8 mouse cellular contexts compared by ENCODE assay signal in the genomic region with DNA sequence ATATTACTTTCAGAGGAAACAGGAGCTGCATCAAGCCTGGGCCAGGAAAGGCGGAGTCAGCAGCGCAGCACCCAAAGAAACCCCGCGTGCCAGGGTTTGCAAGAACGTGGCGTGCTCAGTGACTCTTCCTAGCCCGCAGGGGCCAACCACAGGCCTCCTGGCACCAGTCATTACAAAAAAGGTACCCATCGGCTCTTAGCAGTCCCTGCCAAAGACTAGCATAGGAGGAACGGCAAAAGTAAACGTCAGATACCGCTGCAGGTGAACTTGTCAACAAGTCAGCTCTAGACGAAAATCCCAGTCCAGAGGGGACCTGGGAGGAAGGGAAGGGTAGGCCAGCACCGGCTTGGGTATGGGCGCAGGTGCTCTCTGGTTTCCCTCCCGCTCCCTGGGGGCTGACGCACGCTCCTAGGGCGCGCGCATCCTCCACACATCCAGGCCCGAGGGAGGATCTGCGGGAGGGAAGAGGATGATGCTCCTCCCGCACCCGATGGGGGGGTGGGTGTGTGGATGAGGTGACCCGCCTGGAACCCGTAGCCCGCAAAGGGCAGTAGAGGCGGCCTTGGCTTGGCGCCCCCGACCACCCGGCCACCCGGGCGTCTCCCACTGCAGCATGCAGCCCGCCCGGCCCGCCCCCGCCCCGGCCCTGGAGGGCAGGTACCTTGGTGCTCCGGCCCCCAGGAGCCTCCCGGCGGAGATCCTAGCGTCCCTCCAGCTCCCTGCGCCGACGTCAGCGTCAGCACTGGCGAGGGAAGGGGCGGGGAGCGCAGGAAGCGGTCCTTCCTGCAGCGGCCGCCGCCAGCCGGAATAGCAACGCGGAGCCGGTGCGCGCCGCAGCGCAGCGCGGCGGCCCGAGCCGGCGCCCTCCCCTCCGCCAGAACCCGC. TPM values are rescaled to one million over a fixed set of nuclear protein-coding genes. Genes with fewer than 3 reads are reported as not detected.
DNase-seq lines count a peak whose midpoint lies in the region; ATAC-seq and TF ChIP-seq lines count a peak whose summit lies in the region.

No protein-coding gene starts in this region.

- H3K9ac ChIP-seq in heart, embryonic 14.5 days (ENCODE audit: low read length): peak overlapping the region; percentile 81
- H3K9ac ChIP-seq in kidney, postnatal 0 days (ENCODE audit: low read depth, low read length): peak overlapping the region; percentile 65
- peak overlapping the region; percentile 95 for H3K9ac ChIP-seq in midbrain, embryonic 16.5 days (ENCODE audit: low read depth, low read length)

- H3K4me1 ChIP-seq in bone marrow, adult 2 months (ENCODE audit: control insufficient read depth, insufficient read depth, low read length): no peaks in the 10 kb centered on the region
- H3K4me1 ChIP-seq in embryonic fibroblast, embryonic 13.5 days (ENCODE audit: control insufficient read depth, insufficient read depth, low read length): peaks cover 3% of the 10 kb centered on the region; the same call in 1 of the 2 replicates
- H3K4me1 ChIP-seq in heart, embryonic 14.5 days (ENCODE audit: control insufficient read depth in 2 of 2, insufficient read depth in 2 of 2, low read length in 2 of 2): peaks cover 0 to 3% of the 10 kb centered on the region in 2 experiments; a peak in 1 of 4 replicates
- no peaks in the 10 kb centered on the region for H3K4me1 ChIP-seq in kidney, postnatal 0 days (replicated peaks; ENCODE audit: insufficient read depth, low read length)
- peaks cover 2% of the 10 kb centered on the region; the same call in 1 of the 2 replicates for H3K4me1 ChIP-seq in midbrain, embryonic 16.5 days (ENCODE audit: control insufficient read depth, insufficient read depth, low read length)
- peaks cover 2% of the 10 kb centered on the region for H3K4me1 ChIP-seq in testis, adult 2 months (ENCODE audit: control insufficient read depth, insufficient read depth, low read length)

- H3K27ac ChIP-seq in bone marrow, adult 2 months (ENCODE audit: control insufficient read depth, insufficient read depth, low read depth, low read length, poor library complexity): peak overlapping the region; percentile 51
- H3K27ac ChIP-seq in embryonic fibroblast, embryonic 13.5 days (ENCODE audit: insufficient read depth, low read length): no peak overlapping the region
- peak overlapping the region in 1 of 2 experiments; percentile 57; a peak in 2 of 4 replicates for H3K27ac ChIP-seq in heart, embryonic 14.5 days (replicated peaks in 1 of 2; ENCODE audit: control insufficient read depth in 1 of 2, insufficient read depth in 1 of 2, low read depth in 2 of 2, low read length in 2 of 2)
- H3K27ac ChIP-seq in kidney, postnatal 0 days: peak overlapping the region; percentile 51; the same call in 1 of the 2 replicates
- H3K27ac ChIP-seq in midbrain, embryonic 16.5 days (ENCODE audit: low read length): peak overlapping the region; percentile 87
- H3K27ac ChIP-seq in testis, adult 2 months (ENCODE audit: control insufficient read depth, insufficient read depth, low read depth, low read length): no peak overlapping the region; the same call in 1 of the 2 replicates

- H3K4me2 ChIP-seq in heart, embryonic 14.5 days (ENCODE audit: low read length): peak overlapping the region; percentile 83
- peak overlapping the region; percentile 94 for H3K4me2 ChIP-seq in kidney, postnatal 0 days (ENCODE audit: low read length)
- H3K4me2 ChIP-seq in midbrain, embryonic 16.5 days (ENCODE audit: low read length): peak overlapping the region; percentile 90

- H3K9me3 ChIP-seq in heart, embryonic 14.5 days (ENCODE audit: control insufficient read depth, low read length): no peaks in the 10 kb centered on the region
- H3K9me3 ChIP-seq in kidney, postnatal 0 days (replicated peaks; ENCODE audit: low read length): no peaks in the 10 kb centered on the region
- no peaks in the 10 kb centered on the region for H3K9me3 ChIP-seq in midbrain, embryonic 16.5 days (replicated peaks; ENCODE audit: control insufficient read depth, low read length, poor library complexity, severe bottlenecking)

- 0 out of 2 replicates have a peak, but pooled peaks cover 3% of the 10 kb centered on the region for H3K27me3 ChIP-seq in heart, embryonic 14.5 days (ENCODE audit: control insufficient read depth, insufficient read depth, low read length)
- H3K27me3 ChIP-seq in kidney, postnatal 0 days (ENCODE audit: insufficient read depth, low read length): no peaks in the 10 kb centered on the region
- no peaks in the 10 kb centered on the region for H3K27me3 ChIP-seq in midbrain, embryonic 16.5 days (ENCODE audit: control insufficient read depth, insufficient read depth, low read depth, low read length)
- H3K27me3 ChIP-seq in testis, adult 2 months (ENCODE audit: control insufficient read depth, insufficient read depth, low read length): no peaks in the 10 kb centered on the region; the same call in 1 of the 2 replicates

- peak; percentile 32 for DNase-seq in CD4-positive, CD25-positive, alpha-beta regulatory T cell, adult 2 months (ENCODE audit: low read depth, low spot score)
- peak; percentile 80 for DNase-seq in kidney, postnatal 0 days (ENCODE audit: low spot score)
- peak; percentile 50 for DNase-seq in liver

- H3K4me3 ChIP-seq in bone marrow, adult 2 months (replicated peaks; ENCODE audit: control insufficient read depth, low read depth, low read length): peak overlapping the region; percentile 69
- H3K4me3 ChIP-seq in embryonic fibroblast, embryonic 13.5 days (ENCODE audit: insufficient read depth, low read length): peak overlapping the region; percentile 66
- H3K4me3 ChIP-seq in heart, embryonic 14.5 days (ENCODE audit: control insufficient read depth in 1 of 2, insufficient read depth in 1 of 2, low read depth in 1 of 2, low read length in 2 of 2): peak overlapping the region; percentile 67 to 80
- H3K4me3 ChIP-seq in kidney, postnatal 0 days (replicated peaks; ENCODE audit: low read depth, low read length): peak overlapping the region; percentile 60
- peak overlapping the region; percentile 85 for H3K4me3 ChIP-seq in midbrain, embryonic 16.5 days (ENCODE audit: low read depth, low read length)
- H3K4me3 ChIP-seq in testis, adult 2 months (ENCODE audit: control insufficient read depth, low read depth, low read length): peak overlapping the region; percentile 93

- no peak for TF ChIP-seq POLR2A in bone marrow, adult 2 months (IDR thresholded peaks at IDR 0.05; ENCODE audit: borderline replicate concordance, control insufficient read depth, low read depth, low read length)
- peak; percentile 27; the same call in 1 of the 2 replicates for TF ChIP-seq POLR2A in embryonic fibroblast, embryonic 13.5 days (IDR thresholded peaks at IDR 0.05; ENCODE audit: low read depth, low read length)
- TF ChIP-seq POLR2A in testis, adult 2 months (IDR thresholded peaks at IDR 0.05; ENCODE audit: control insufficient read depth, low read depth, low read length): no peak; the same call in 1 of the 2 replicates

- no peak for TF ChIP-seq CTCF in bone marrow, adult 2 months (IDR thresholded peaks at IDR 0.05; ENCODE audit: control insufficient read depth, insufficient read depth, low read length)
- no peak for TF ChIP-seq CTCF in embryonic fibroblast, embryonic 13.5 days (IDR thresholded peaks at IDR 0.05; ENCODE audit: borderline replicate concordance, insufficient read depth, low read length)
- no peak for TF ChIP-seq CTCF in kidney, postnatal 0 days (IDR thresholded peaks at IDR 0.05; ENCODE audit: low read depth)
- no peak for TF ChIP-seq CTCF in testis, adult 2 months (IDR thresholded peaks at IDR 0.05; ENCODE audit: control insufficient read depth, insufficient read depth, insufficient replicate concordance, low read depth, low read length)

- peak; percentile 83 for ATAC-seq in heart, embryonic 14.5 days (ENCODE audit: insufficient number of reproducible peaks, insufficient read depth, low FRiP score, low read depth)
- ATAC-seq in kidney, postnatal 0 days (replicated peaks; ENCODE audit: low FRiP score, low read depth): peak; percentile 92
- ATAC-seq in midbrain, embryonic 16.5 days: peak; percentile 97

- no peaks in the 10 kb centered on the region for H3K36me3 ChIP-seq in heart, embryonic 14.5 days (ENCODE audit: control insufficient read depth, insufficient read depth, low read length)
- H3K36me3 ChIP-seq in kidney, postnatal 0 days (ENCODE audit: insufficient read depth, low read length): no peaks in the 10 kb centered on the region
- H3K36me3 ChIP-seq in midbrain, embryonic 16.5 days (ENCODE audit: control insufficient read depth, insufficient read depth, low read length): no peaks in the 10 kb centered on the region
- H3K36me3 ChIP-seq in testis, adult 2 months (ENCODE audit: control insufficient read depth, insufficient read depth, low read length): no peaks in the 10 kb centered on the region

- WGBS in bone marrow, adult 2 months: under 1% methylated on average over 68 of the region's 69 CpGs
- WGBS in heart, embryonic 14.5 days: under 1% methylated on average over 61 of the region's 69 CpGs
- WGBS in kidney, postnatal 0 days: 1% methylated on average over 62 of the region's 69 CpGs
- 1% methylated on average over 42 of the region's 69 CpGs for WGBS in midbrain, embryonic 16.5 days

RNA-seq across cellular contexts. Expression of gene Ica1, which starts 0.6 kb away (rescaled TPM):
- 4.7 and 14.6 TPM in 2 replicates for polyA plus RNA-seq in bone marrow, adult 2 months (2011; ENCODE audit: insufficient read depth, insufficient read length, low replicate concordance, missing spikeins)
- 7.9 and 10.3 TPM in 2 replicates for polyA plus RNA-seq in embryonic fibroblast, embryonic 13.5 days (2011; ENCODE audit: insufficient read length, low read depth, missing spikeins)
- polyA plus RNA-seq in heart, embryonic 14.5 days (2014; fragmentation: Nextera tagmentation; extraction: Ambion mirVana): 26.0 and 29.3 TPM in 2 replicates
- polyA plus RNA-seq in kidney, postnatal 0 days (2015; fragmentation: Nextera tagmentation; extraction: Ambion mirVana): 27.8 and 30.1 TPM in 2 replicates
- 74.0 and 82.4 TPM in 2 replicates for polyA plus RNA-seq in midbrain, embryonic 16.5 days (2015; fragmentation: Nextera tagmentation; extraction: Ambion mirVana)
- 96.7 and 99.0 TPM in 2 replicates for polyA plus RNA-seq in testis, adult 2 months (2012; rRNA removed)

Comparison
In these comparisons a context has a peak if more than half of its experiments do, and no peak if none do; other contexts are left out.
1. H3K27ac ChIP-seq: peak in bone marrow, adult 2 months (single experiment), kidney, postnatal 0 days (single experiment) and midbrain, embryonic 16.5 days (single experiment); none in embryonic fibroblast, embryonic 13.5 days (single experiment) and testis, adult 2 months (single experiment).
2. Peak in every context shown above with its lines, with median percentiles within 50 percentile points of each other: DNase-seq, H3K4me3 ChIP-seq, ATAC-seq, H3K4me2 ChIP-seq and H3K9ac ChIP-seq.